Mouse (Mus musculus) gastrocnemius, postnatal 4 days (tissue): ENCODE measurements around the gene Cyb561. TPM values are rescaled to one million over a fixed set of nuclear protein-coding genes. Genes with fewer than 3 reads are reported as not detected.

ENCODE experiments used
- DNase-seq, 2 experiments: peaks; one replicate each; pipeline ENCODE4 v3.0.0; 2021 to 2022; ENCODE audit warnings: low spot score in 2 of 2, mixed read lengths in 2 of 2
- total RNA-seq, 2 experiments: library from RNA; stranded (reverse); gene quantifications; 2 replicates each; pipeline ENCODE4 v1.2.3; 2021

The Cyb561 gene
- total RNA-seq, 2 experiments from 2014 or later: 4.9 to 5.0 TPM

- DNase-seq: no peak
These were observed 30.1 kb downstream of the Cyb561 start for GRCm38 (mm10) chr11:105922769-105923663.

- DNase-seq: no peak
These were observed 31.9 kb downstream of the Cyb561 start for GRCm38 (mm10) chr11:105921275-105921674.

GRCm38 (mm10) chr11:105920836-105921235 is 32.3 kb downstream of the Cyb561 start:
- DNase-seq: no peak

- no peak for DNase-seq
These were observed 32.9 kb downstream of the Cyb561 start for GRCm38 (mm10) chr11:105920098-105920785.

GRCm38 (mm10) chr11:105913580-105913979 is 39.6 kb downstream of the Cyb561 start:
- no peak for DNase-seq

- peak in 1 of 2 experiments; percentile 61 for DNase-seq
These were observed 41.4 kb downstream of the Cyb561 start for GRCm38 (mm10) chr11:105911592-105912375.

GRCm38 (mm10) chr11:105911149-105911548 is 42.0 kb downstream of the Cyb561 start:
- DNase-seq: no peak

- no peak for DNase-seq
These were observed 43.5 kb downstream of the Cyb561 start for GRCm38 (mm10) chr11:105909617-105910016.

GRCm38 (mm10) chr11:105908926-105909325 is 44.2 kb downstream of the Cyb561 start:
- no peak for DNase-seq

GRCm38 (mm10) chr11:105907381-105907780 is 45.8 kb downstream of the Cyb561 start:
- no peak for DNase-seq

- no peak for DNase-seq
These were observed 47.5 kb downstream of the Cyb561 start for GRCm38 (mm10) chr11:105905529-105906213.

GRCm38 (mm10) chr11:105902956-105903355 is 50.2 kb downstream of the Cyb561 start:
- no peak for DNase-seq

- DNase-seq: no peak
These were observed 51.6 kb downstream of the Cyb561 start for GRCm38 (mm10) chr11:105901501-105901900.

GRCm38 (mm10) chr11:105899151-105899550 is 54.0 kb downstream of the Cyb561 start:
- no peak for DNase-seq

GRCm38 (mm10) chr11:105887281-105887680 is 65.9 kb downstream of the Cyb561 start:
- DNase-seq: no peak

- DNase-seq: no peak
These were observed 67.6 kb downstream of the Cyb561 start for GRCm38 (mm10) chr11:105885558-105885957.

Other genes with a start within 250 kb of the Cyb561 start
- gene Ace, start 14.6 kb upstream of the Cyb561 start, total RNA-seq: 10 to 100 TPM; 23.0 to 35.7 TPM
- gene Ace3, start 41.3 kb upstream of the Cyb561 start, total RNA-seq: not detected
- under 1 TPM in 1 of 2 experiments, not detected in 1; 0.31 TPM for gene Kcnh6, start 54.8 kb upstream of the Cyb561 start, total RNA-seq
- gene Dcaf7, start 83.5 kb upstream of the Cyb561 start, total RNA-seq: 10 to 100 TPM; 60.3 to 60.5 TPM
- 10 to 100 TPM; 19.6 to 19.8 TPM for gene Taco1, start 112.7 kb upstream of the Cyb561 start, total RNA-seq
- 10 to 100 TPM; 45.9 to 47.1 TPM for gene Map3k3, start 131.3 kb upstream of the Cyb561 start, total RNA-seq
- gene Gm10840, start 207.5 kb upstream of the Cyb561 start, total RNA-seq: not detected
- 10 to 100 TPM; 35.8 to 40.7 TPM for gene Limd2, start 207.5 kb upstream of the Cyb561 start, total RNA-seq
- gene Strada, start 248.8 kb upstream of the Cyb561 start, total RNA-seq: 10 to 100 TPM; 26.4 to 32.3 TPM